Mouse (Mus musculus): ENCODE results near the gene Ube2h. TPM values are rescaled to one million over a fixed set of nuclear protein-coding genes. Genes with fewer than 3 reads are reported as not detected.
"Not testable (repeated sequence)": the region's sequence is repeated elsewhere in the genome, so short reads cannot be mapped to it uniquely, and the experiment has no call there.

Ube2h gene
- polyA plus RNA-seq, 1 experiment = 78.9 TPM

- TF ChIP-seq CTCF (IDR thresholded peaks at IDR 0.05; ENCODE audit: borderline replicate concordance, insufficient read depth, low read depth, low read length) (no peak), POLR2A (IDR thresholded peaks at IDR 0.05; ENCODE audit: borderline replicate concordance, insufficient read depth, low read length) (no peak)
- H3K27ac ChIP-seq (ENCODE audit: insufficient read depth, low read length) = no peak overlapping the region
- peaks cover 5% of the 10 kb centered on the region for H3K4me1 ChIP-seq (ENCODE audit: control insufficient read depth, insufficient read depth, low read length)
- 31% methylated on average over 16 of the region's 16 CpGs for WGBS
- DNase-seq = peak in 1 of 2 experiments; percentile 24
- H3K27me3 ChIP-seq (ENCODE audit: control insufficient read depth, insufficient read depth, low read length) = no peaks in the 10 kb centered on the region
- no peak overlapping the region for H3K4me3 ChIP-seq (replicated peaks; ENCODE audit: insufficient read depth, low read depth, low read length)
Measured at GRCm38 (mm10) chr6:30211641-30212455, 92.5 kb downstream of the Ube2h start.

- WGBS = 41% methylated on average over 5 of the region's 5 CpGs
- no peak overlapping the region for H3K4me3 ChIP-seq (replicated peaks; ENCODE audit: insufficient read depth, low read depth, low read length)
- TF ChIP-seq CTCF (IDR thresholded peaks at IDR 0.05; ENCODE audit: borderline replicate concordance, insufficient read depth, low read depth, low read length) = peak; percentile 92
- TF ChIP-seq POLR2A (IDR thresholded peaks at IDR 0.05; ENCODE audit: borderline replicate concordance, insufficient read depth, low read length) = no peak
Measured at GRCm38 (mm10) chr6:30210788-30211187, 93.6 kb downstream of the Ube2h start.

GRCm38 (mm10) chr6:30208844-30209243 lies 95.5 kb downstream of the Ube2h start:
- WGBS = 48% methylated on average over 4 of the region's 4 CpGs
- no peak overlapping the region for H3K27ac ChIP-seq (ENCODE audit: insufficient read depth, low read length)
- H3K4me1 ChIP-seq (ENCODE audit: control insufficient read depth, insufficient read depth, low read length) = peaks cover 12% of the 10 kb centered on the region
- no peak overlapping the region for H3K4me3 ChIP-seq (replicated peaks; ENCODE audit: insufficient read depth, low read depth, low read length)
- DNase-seq = no peak
- H3K27me3 ChIP-seq (ENCODE audit: control insufficient read depth, insufficient read depth, low read length) = no peaks in the 10 kb centered on the region
- no peak for TF ChIP-seq POLR2A (IDR thresholded peaks at IDR 0.05; ENCODE audit: borderline replicate concordance, insufficient read depth, low read length)
- TF ChIP-seq CTCF (IDR thresholded peaks at IDR 0.05; ENCODE audit: borderline replicate concordance, insufficient read depth, low read depth, low read length) = no peak

More at GRCm38 (mm10) chr6:30210788-30211187, 93.6 kb downstream of the Ube2h start:
- Histone ChIP-seq H3K27ac (ENCODE audit: insufficient read depth, low read length) (no peak overlapping the region), H3K4me1 (ENCODE audit: control insufficient read depth, insufficient read depth, low read length) (peaks cover 5% of the 10 kb centered on the region), H3K27me3 (ENCODE audit: control insufficient read depth, insufficient read depth, low read length) (no peaks in the 10 kb centered on the region)
- DNase-seq = peak; percentile 62 to 69

GRCm38 (mm10) chr6:30205587-30206202 lies 98.6 kb downstream of the Ube2h start:
- DNase-seq = peak; percentile 62 to 67
- WGBS = 9% methylated on average over 30 of the region's 30 CpGs
- H3K4me1 ChIP-seq (ENCODE audit: control insufficient read depth, insufficient read depth, low read length) = 0 out of 2 replicates have a peak, but pooled peaks cover 7% of the 10 kb centered on the region
- H3K27me3 ChIP-seq (ENCODE audit: control insufficient read depth, insufficient read depth, low read length) = no peaks in the 10 kb centered on the region
- no peak overlapping the region for H3K27ac ChIP-seq (ENCODE audit: insufficient read depth, low read length)
- no peak overlapping the region for H3K4me3 ChIP-seq (replicated peaks; ENCODE audit: insufficient read depth, low read depth, low read length)
- TF ChIP-seq POLR2A (IDR thresholded peaks at IDR 0.05; ENCODE audit: borderline replicate concordance, insufficient read depth, low read length) (no peak), CTCF (IDR thresholded peaks at IDR 0.05; ENCODE audit: borderline replicate concordance, insufficient read depth, low read depth, low read length) (peak; percentile 90)

GRCm38 (mm10) chr6:30205180-30205538 lies 99.2 kb downstream of the Ube2h start:
- H3K27me3 ChIP-seq (ENCODE audit: control insufficient read depth, insufficient read depth, low read length); H3K27ac ChIP-seq (ENCODE audit: insufficient read depth, low read length); H3K4me1 ChIP-seq (ENCODE audit: control insufficient read depth, insufficient read depth, low read length); H3K4me3 ChIP-seq (replicated peaks; ENCODE audit: insufficient read depth, low read depth, low read length); DNase-seq: not testable (repeated sequence)
- WGBS = 66% methylated on average over 6 of the region's 6 CpGs

GRCm38 (mm10) chr6:30204383-30205179 lies 99.8 kb downstream of the Ube2h start:
- no peaks in the 10 kb centered on the region for H3K27me3 ChIP-seq (ENCODE audit: control insufficient read depth, insufficient read depth, low read length)
- 0 out of 2 replicates have a peak, but pooled peaks cover 7% of the 10 kb centered on the region for H3K4me1 ChIP-seq (ENCODE audit: control insufficient read depth, insufficient read depth, low read length)
- no peak overlapping the region for H3K4me3 ChIP-seq (replicated peaks; ENCODE audit: insufficient read depth, low read depth, low read length)
- TF ChIP-seq POLR2A (IDR thresholded peaks at IDR 0.05; ENCODE audit: borderline replicate concordance, insufficient read depth, low read length) = no peak
- TF ChIP-seq CTCF (IDR thresholded peaks at IDR 0.05; ENCODE audit: borderline replicate concordance, insufficient read depth, low read depth, low read length) = no peak
- WGBS = 33% methylated on average over 20 of the region's 20 CpGs
- no peak overlapping the region for H3K27ac ChIP-seq (ENCODE audit: insufficient read depth, low read length)
- peak in 1 of 2 experiments; percentile 22 for DNase-seq

GRCm38 (mm10) chr6:30196143-30196542 lies 108.2 kb downstream of the Ube2h start:
- TF ChIP-seq CTCF (IDR thresholded peaks at IDR 0.05; ENCODE audit: borderline replicate concordance, insufficient read depth, low read depth, low read length) = no peak
- no peak for TF ChIP-seq POLR2A (IDR thresholded peaks at IDR 0.05; ENCODE audit: borderline replicate concordance, insufficient read depth, low read length)
- Histone ChIP-seq H3K27me3 (ENCODE audit: control insufficient read depth, insufficient read depth, low read length) (no peaks in the 10 kb centered on the region), H3K27ac (ENCODE audit: insufficient read depth, low read length) (no peak overlapping the region), H3K4me1 (ENCODE audit: control insufficient read depth, insufficient read depth, low read length) (no peaks in the 10 kb centered on the region), H3K4me3 (replicated peaks; ENCODE audit: insufficient read depth, low read depth, low read length) (no peak overlapping the region)
- 48% methylated on average over 8 of the region's 8 CpGs for WGBS
- no peak for DNase-seq
